Comparison of ENCODE assay signal across 22 mouse cellular contexts in genomic region chr16:37072354-37072753, GRCm38 (mm10).
DNase-seq lines count a peak whose midpoint lies in the region; ATAC-seq and TF ChIP-seq lines count a peak whose summit lies in the region.
"Had no signal": no experiment of that assay in that cellular context is flagged by ENCODE, and none has a peak within 500 bp of the region (broad histone marks: within the 10 kb centered on the region; RNA-seq: fewer than 3 reads in every experiment).

No protein-coding gene starts in this region.

- ATAC-seq in G1E (ENCODE audit: extremely low read depth, insufficient number of reproducible peaks, low FRiP score, poor library complexity, severe bottlenecking): peak; percentile 70
- peak; percentile 34; the same call in 1 of the 2 replicates for ATAC-seq in megakaryocyte-erythroid progenitor cell, adult 5-6 weeks (replicated peaks; ENCODE audit: low FRiP score, low TSS enrichment, poor library complexity, severe bottlenecking)
- ATAC-seq: CD4-positive, CD25-positive, alpha-beta regulatory T cell, adult 4 months; forebrain, embryonic 13.5 days; forebrain, embryonic 15.5 days; forebrain, postnatal 0 days had no signal

- intact Hi-C loops in gastrocnemius, adult 2 months (cut with DNase I): no loop called here

- H3K4me3 ChIP-seq in G1E (ENCODE audit: low read depth, low read length): no peak overlapping the region
- H3K4me3 ChIP-seq in gastrocnemius, adult 2 months: no peak overlapping the region
- H3K4me3 ChIP-seq: embryonic facial prominence, embryonic 10.5 days; embryonic facial prominence, embryonic 12.5 days; forebrain, embryonic 13.5 days; forebrain, embryonic 15.5 days had no signal

- no peak overlapping the region for H3K27ac ChIP-seq in gastrocnemius, adult 2 months
- H3K27ac ChIP-seq: embryonic facial prominence, embryonic 10.5 days; embryonic facial prominence, embryonic 12.5 days; forebrain, embryonic 13.5 days; forebrain, embryonic 15.5 days had no signal

- no peak for TF ChIP-seq CTCF in G1E (IDR thresholded peaks at IDR 0.05; ENCODE audit: low read depth, low read length)
- no peak for TF ChIP-seq CTCF in gastrocnemius, adult 2 months (IDR thresholded peaks at IDR 0.05)

- peaks cover 61% of the 10 kb centered on the region for H3K36me3 ChIP-seq in G1E (replicated peaks)
- H3K36me3 ChIP-seq: forebrain, embryonic 15.5 days had no signal

- H3K4me1 ChIP-seq in G1E (ENCODE audit: insufficient read depth, low read depth, low read length): peaks cover 13% of the 10 kb centered on the region
- H3K4me1 ChIP-seq: embryonic facial prominence, embryonic 10.5 days; embryonic facial prominence, embryonic 12.5 days; forebrain, embryonic 13.5 days; forebrain, embryonic 15.5 days had no signal

- H3K27me3 ChIP-seq in G1E (ENCODE audit: insufficient read depth, low read length): no peaks in the 10 kb centered on the region
- H3K27me3 ChIP-seq: CH12.LX; embryonic facial prominence, embryonic 12.5 days; forebrain, embryonic 13.5 days; forebrain, embryonic 15.5 days had no signal

- DNase-seq in G1E (ENCODE audit: low spot score) (peak; percentile 10), MEL-GATA-1-ER (ENCODE audit: extremely low read depth, low read depth) (peak; percentile 5)
- DNase-seq in cerebellum, adult 11 months: no peak
- DNase-seq in left cerebral cortex, adult 18-20 months (ENCODE audit: low spot score in 2 of 2): no peak
- no peak for DNase-seq in gastrocnemius, adult 2 months
- DNase-seq: adrenal gland, adult 2 months; adrenal gland, postnatal 10 days; adrenal gland, postnatal 25 days; B cell, adult 2 months; cerebellum, adult 11-12 months; cerebellum, adult 2 months; cerebellum, adult 9-10 months; cerebellum, postnatal 10 days; cerebellum, postnatal 25 days; forebrain, postnatal 0 days had no signal

- no peaks in the 10 kb centered on the region for H3K9me3 ChIP-seq in G1E (replicated peaks)
- H3K9me3 ChIP-seq: embryonic facial prominence, embryonic 10.5 days; embryonic facial prominence, embryonic 12.5 days; forebrain, embryonic 13.5 days; forebrain, embryonic 15.5 days had no signal

Comparison
In these comparisons a context has a peak if more than half of its experiments do, and no peak if none do; other contexts are left out.
1. DNase-seq: peak in G1E (single experiment) and MEL-GATA-1-ER (single experiment); none in cerebellum, adult 11 months (single experiment), left cerebral cortex, adult 18-20 months (0 of 2) and gastrocnemius, adult 2 months (single experiment).